Mouse (Mus musculus) heart, postnatal 10 days (tissue): ENCODE results near the gene Krt4. TPM values are rescaled to one million over a fixed set of nuclear protein-coding genes. Genes with fewer than 3 reads are reported as not detected.

Source experiments
- DNase-seq, 2 experiments: peaks; one replicate each; pipeline ENCODE4 v3.0.0; 2021
- intact Hi-C: fragments of 180-260 bp; cut with DNase I; formaldehyde crosslinking; loops from one replicate; pipeline ENCODE4 v1.15.1; 2025
- microRNA-seq, 2 experiments: library from miRNA; unstranded; fragments of <30 nt; microRNA quantifications; one replicate each; pipeline ENCODE4 v1.2.0; 2022
- total RNA-seq, 2 experiments: library from RNA; stranded (reverse); gene quantifications; 2 replicates each; pipeline ENCODE4 v1.2.3; 2021

Gene Krt4
- total RNA-seq, 2 experiments from 2014 or later, result not detected

DNA sequence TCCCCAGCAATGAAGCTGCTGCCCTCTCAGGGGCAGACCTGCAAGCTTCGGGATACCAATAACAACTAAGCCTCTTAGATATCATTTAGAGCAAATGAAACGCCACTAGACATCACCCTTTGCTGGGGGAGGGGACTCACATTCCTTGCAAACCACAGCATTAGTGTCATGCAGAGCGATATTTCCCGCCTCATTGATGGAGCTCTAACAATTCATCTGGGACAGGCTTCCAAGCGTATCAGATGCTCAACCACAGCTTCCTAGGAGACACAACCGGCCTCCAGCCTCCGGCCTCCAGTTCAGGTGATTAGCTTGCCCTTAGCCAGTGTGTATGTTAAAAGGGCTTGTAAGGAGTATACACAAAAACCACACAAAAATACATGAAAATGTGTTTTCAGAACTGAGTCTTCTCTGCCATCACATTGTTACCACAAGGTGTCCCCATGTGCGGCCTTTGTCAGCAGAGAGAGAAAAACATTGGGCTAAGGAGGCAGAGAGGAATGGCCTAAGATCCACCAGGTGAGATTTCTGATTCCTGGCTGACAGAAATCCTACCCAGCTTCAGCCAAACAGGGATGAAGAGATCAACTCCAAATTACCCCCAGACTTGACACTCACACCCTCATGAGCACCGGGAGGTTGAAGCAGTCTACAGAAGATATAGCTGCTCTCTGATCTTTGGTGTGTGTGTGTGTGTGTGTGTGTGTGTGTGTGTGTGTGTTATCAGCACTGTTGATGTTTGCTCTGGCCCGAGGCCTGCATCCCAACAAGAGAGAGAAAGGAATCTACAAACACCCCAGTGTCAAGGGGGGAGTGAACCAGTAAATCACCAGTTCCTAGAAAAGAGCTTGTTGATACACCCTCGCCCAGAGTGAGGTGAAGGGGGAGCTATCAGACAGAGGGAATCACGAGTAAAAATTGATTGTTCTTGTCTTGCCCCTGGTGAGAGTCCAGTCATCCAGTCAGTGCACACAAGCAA, 22.1 kb downstream of the Krt4 start:
- intact Hi-C loops, result loop anchor here (5.0 kb wide), 1 partner anchor 70 kb away; no protein-coding TSS in a partner anchor
- peak in 1 of 2 experiments; percentile 3 for DNase-seq

DNA sequence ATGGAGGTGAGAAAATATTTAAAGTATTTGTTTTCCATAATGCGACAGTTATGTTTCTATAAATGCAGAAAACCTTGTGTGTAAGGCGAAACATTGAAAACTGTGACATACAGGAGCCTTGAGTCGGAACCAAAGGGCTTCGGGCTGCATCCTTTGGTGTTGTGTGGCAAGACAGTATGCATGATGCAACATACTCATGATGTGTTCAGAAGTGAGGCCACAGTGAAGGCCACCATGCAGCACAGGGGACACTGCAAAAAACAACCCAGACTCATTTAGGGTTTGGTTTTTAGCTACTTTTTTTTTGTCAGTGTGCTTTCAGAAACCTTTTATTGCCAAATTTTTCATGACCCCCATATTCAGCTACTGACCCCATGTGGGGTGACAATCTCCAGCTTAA, 29.3 kb downstream of the Krt4 start:
- DNase-seq, result no peak
- intact Hi-C loops, result no loop called here

DNA sequence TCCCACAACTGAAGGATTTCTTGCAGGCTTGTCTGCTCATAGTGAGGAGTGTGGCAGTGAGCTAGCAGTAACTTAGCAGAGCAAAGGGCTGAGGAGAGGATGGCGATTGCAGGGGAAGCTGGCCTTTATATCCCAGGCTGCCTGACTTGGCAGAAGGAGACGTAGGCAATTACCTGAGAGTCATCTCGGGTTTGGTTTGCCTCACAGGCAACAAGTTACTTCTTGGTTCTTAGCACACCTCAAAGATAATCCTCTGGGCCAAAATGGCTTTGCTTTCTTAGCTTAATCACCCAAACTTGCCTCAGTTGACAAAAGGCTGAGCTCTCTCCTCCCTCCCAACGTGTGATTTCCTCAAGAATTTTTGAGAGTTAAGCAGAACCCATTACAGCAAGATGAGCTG, 31.7 kb downstream of the Krt4 start, which contains the start of gene Krt76:
Gene Krt76 (minus strand): TSS at position 101 of the 400 bp plus-strand sequence.
- no peak for DNase-seq
- intact Hi-C loops, result no loop called here

DNA sequence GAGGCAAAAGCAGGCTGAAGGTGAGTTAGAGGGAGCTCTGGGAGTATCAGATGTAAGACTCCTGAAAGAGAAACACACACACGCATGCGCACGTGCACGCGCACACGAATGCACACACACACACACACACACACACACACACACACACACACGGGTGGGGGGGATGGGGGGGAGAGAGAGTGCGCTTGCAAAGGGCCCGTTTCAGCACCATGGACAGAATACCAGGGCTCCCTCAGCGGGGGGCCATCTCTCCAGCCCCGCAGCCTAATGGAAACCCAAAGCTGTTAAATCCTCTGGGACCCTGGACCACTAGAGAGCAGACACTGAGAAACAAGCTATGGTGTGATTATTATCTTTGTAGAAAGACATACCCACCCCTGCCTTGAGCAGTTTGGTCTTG, 44.8 kb downstream of the Krt4 start:
- peak; percentile 1 to 10 for DNase-seq

GRCm38 (mm10) chr15:101878041-101878440, 46.5 kb downstream of the Krt4 start:
- intact Hi-C loops, result no loop called here

More for the DNA sequence above, 44.8 kb downstream of the Krt4 start:
- intact Hi-C loops, result no loop called here

GRCm38 (mm10) chr15:101874383-101874782, 50.2 kb downstream of the Krt4 start:
- no peak for DNase-seq
- intact Hi-C loops, result no loop called here

More at GRCm38 (mm10) chr15:101878041-101878440, 46.5 kb downstream of the Krt4 start:
- DNase-seq, result no peak

- DNase-seq, result no peak
- intact Hi-C loops, result no loop called here
Measured at GRCm38 (mm10) chr15:101873231-101873630, 51.3 kb downstream of the Krt4 start.

- intact Hi-C loops, result no loop called here
- DNase-seq, result no peak
Measured at GRCm38 (mm10) chr15:101869431-101869830, 55.1 kb downstream of the Krt4 start, which contains the start of gene Krt77. Gene Krt77 (minus strand): TSS chr15:101869705.

Small RNAs within 50 kb of the gene (microRNA-seq; reads per million reads assigned to microRNA genes)
- gene Gm44356, result 0 reads per million in 2 experiments

Other genes with a start within 250 kb of the Krt4 start
- gene Krt6b, start 244.4 kb downstream of the Krt4 start, total RNA-seq, result under 1 TPM; 0.12 to 0.15 TPM
- not detected for gene Krt6a, start 230.4 kb downstream of the Krt4 start, total RNA-seq
- gene Krt5, start 211.8 kb downstream of the Krt4 start, total RNA-seq, result not detected
- not detected for gene Krt71, start 181.6 kb downstream of the Krt4 start, total RNA-seq
- gene Krt72, start 138.3 kb downstream of the Krt4 start, total RNA-seq, result not detected
- gene Krt73, start 122.4 kb downstream of the Krt4 start, total RNA-seq, result not detected
- not detected for gene Krt2, start 106.6 kb downstream of the Krt4 start, total RNA-seq
- gene Krt1, start 73.9 kb downstream of the Krt4 start, total RNA-seq, result not detected
- gene Krt77, start 55.0 kb downstream of the Krt4 start, total RNA-seq, result not detected
- not detected for gene Krt76, start 31.8 kb downstream of the Krt4 start, total RNA-seq
- gene Krt79, start 15.6 kb upstream of the Krt4 start, total RNA-seq, result under 1 TPM; 0.36 to 0.40 TPM
- gene Krt78, start 29.6 kb upstream of the Krt4 start, total RNA-seq, result not detected
- gene Krt8, start 79.7 kb upstream of the Krt4 start, total RNA-seq, result 1 to 10 TPM; 3.5 to 4.8 TPM
- 1 to 10 TPM; 6.5 to 7.2 TPM for gene Krt18, start 103.4 kb upstream of the Krt4 start, total RNA-seq
- 100 to 1,000 TPM; 149 to 154 TPM for gene Eif4b, start 149.0 kb upstream of the Krt4 start, total RNA-seq
- 100 to 1,000 TPM in 1 of 2 experiments, 10 to 100 TPM in 1; 95.1 to 108 TPM for gene Tns2, start 175.7 kb upstream of the Krt4 start, total RNA-seq
- gene Spryd3, start 211.5 kb upstream of the Krt4 start, total RNA-seq, result 10 to 100 TPM; 19.1 to 22.2 TPM
- 10 to 100 TPM; 24.8 to 30.5 TPM for gene Igfbp6, start 219.6 kb upstream of the Krt4 start, total RNA-seq
- under 1 TPM in 1 of 2 experiments, not detected in 1; 0.20 TPM for gene Soat2, start 225.8 kb upstream of the Krt4 start, total RNA-seq